Mouse (Mus musculus): ENCODE results near the gene Olfr1215.
"Not testable (repeated sequence)": the region's sequence is repeated elsewhere in the genome, so short reads cannot be mapped to it uniquely, and the experiment has no call there.

Olfr1215 gene

GRCm38 (mm10) chr2:89006873-89007272 lies at the start of gene Olfr1215:
Gene Olfr1215 (minus strand): TSS chr2:89006973.
- DNase-seq (ENCODE audit: low read depth, low spot score): no peak

DNA sequence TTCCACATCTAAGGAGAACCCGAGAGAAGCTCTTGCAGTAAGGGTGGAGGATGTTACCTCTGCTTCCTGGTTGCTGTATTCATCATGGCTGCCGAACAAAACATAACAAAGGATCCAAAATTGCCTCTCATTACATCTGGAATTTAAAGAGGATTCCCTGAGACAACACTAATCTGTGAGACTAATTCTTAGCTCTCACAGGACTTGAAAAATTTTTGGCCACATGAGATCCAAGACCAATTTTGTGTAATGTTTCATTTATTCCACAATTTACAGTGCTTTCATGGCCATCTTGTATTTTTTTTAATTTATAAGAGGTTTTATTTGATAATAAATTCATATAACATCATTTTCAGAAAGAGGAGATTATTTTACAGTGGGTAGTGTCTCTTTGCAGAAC lies 25.2 kb upstream of the Olfr1215 start, which contains the start of gene Olfr1217:
Gene Olfr1217 (minus strand): TSS at position 101 of the 400 bp plus-strand sequence.
- no peak for DNase-seq (ENCODE audit: low read depth, low spot score)

GRCm38 (mm10) chr2:89021436-89021835 lies 14.7 kb upstream of the Olfr1215 start:
- DNase-seq (ENCODE audit: low read depth, low spot score): not testable (repeated sequence)

DNA sequence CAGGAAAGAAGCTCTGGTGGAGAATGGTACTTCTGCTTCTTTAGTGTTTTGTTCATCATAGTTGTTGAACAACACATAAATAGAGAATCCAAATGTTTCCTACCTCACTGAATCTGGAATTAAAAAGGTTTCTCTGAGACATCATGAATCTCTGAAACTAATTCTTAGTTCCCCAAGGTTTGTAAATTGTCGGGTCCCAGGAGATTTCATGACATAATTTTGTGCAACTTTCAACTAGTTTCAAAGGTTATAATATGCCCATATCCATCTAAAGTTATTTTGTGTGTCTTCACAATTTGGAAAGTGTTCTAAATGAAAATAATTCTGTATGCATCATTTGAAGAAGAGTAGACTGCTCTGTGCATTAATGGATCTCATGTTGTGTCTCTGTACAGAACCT lies 11.5 kb upstream of the Olfr1215 start, which contains the start of gene Olfr1216:
Gene Olfr1216 (minus strand): TSS at position 101 of the 400 bp plus-strand sequence.
- no peak for DNase-seq (ENCODE audit: low read depth, low spot score)

GRCm38 (mm10) chr2:88992553-88992952 lies 14.2 kb downstream of the Olfr1215 start, which contains the start of gene Olfr1214:
Gene Olfr1214 (minus strand): TSS chr2:88992653.
- DNase-seq (ENCODE audit: low read depth, low spot score): no peak

DNA sequence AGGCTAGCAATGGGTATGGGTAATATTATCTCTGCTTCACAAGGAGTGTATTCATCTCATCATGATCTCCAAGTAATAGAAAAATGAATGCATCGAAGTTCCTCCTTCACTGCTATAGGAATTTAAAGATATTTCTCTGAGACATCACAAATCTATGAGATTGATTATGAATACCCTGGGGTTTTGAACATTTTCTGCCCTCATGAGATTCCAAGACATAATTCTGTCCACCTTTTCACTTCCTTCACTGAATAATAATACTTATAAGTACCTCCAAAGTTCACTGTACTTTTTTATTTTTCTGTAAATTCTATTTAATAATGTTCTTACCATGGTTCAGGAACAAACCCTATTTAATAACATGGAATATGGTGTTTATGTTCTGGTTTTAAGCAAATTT lies 26.6 kb downstream of the Olfr1215 start, which contains the start of gene Gm13762:
Gene Gm13762 (minus strand): TSS at position 101 of the 400 bp plus-strand sequence.
- DNase-seq (ENCODE audit: low read depth, low spot score): no peak

DNA sequence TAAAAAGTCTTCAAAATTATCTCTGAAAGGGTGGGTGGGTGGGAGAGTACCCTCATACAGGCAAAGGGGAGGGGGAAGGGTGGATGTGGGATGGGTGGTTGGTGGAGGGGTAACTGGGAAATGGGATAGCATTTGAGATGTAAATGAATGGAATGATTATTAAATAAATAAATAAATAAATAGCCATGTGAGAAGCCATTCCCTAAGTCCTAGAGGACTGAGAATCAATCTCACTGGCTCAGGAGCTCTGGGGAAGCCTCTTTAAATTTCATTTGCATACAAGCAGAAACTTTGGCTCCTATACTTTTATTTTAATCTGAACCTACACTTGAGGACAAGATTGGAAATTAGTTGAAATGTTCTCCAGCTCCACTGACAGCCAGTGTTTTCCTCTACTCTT lies 53.1 kb downstream of the Olfr1215 start, which contains the start of gene Olfr1212:
Gene Olfr1212 (plus strand): TSS at position 301 of the 400 bp plus-strand sequence.
- no peak for DNase-seq (ENCODE audit: low read depth, low spot score)

Data from telencephalon, adult 2 months (tissue).